Comparison of ENCODE assay signal across 9 mouse cellular contexts in the genomic region with DNA sequence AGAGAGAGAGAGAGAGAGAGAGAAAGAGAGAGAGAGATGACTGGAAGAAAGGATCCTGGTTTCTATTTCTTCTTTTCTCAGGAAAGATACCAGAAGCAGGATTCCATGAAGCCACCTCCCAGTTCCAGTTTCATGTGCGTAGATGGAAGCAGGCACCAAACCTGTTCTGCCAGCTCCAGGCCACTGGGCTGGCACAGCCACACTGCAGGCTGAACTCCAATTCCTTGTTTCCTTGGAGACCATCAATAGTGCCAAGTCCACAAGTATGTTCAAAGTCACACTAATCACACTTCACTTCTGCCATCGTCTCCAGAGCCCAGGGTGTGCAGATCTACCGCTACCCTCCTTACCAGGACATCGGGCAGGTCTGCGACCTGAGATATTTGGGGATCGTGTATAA. TPM values are rescaled to one million over a fixed set of nuclear protein-coding genes. Genes with fewer than 3 reads are reported as not detected.
DNase-seq lines count a peak whose midpoint lies in the region; ATAC-seq lines count a peak whose summit lies in the region.
"Had no signal": no experiment of that assay in that cellular context is flagged by ENCODE, and none has a peak within 500 bp of the region (broad histone marks: within the 10 kb centered on the region; RNA-seq: fewer than 3 reads in every experiment).

No protein-coding gene starts in this region.

- DNase-seq in heart, postnatal 10 days, result peak; percentile 48 to 51
- no peak for DNase-seq in heart, embryonic 10.5 days (ENCODE audit: low spot score)
- DNase-seq in kidney, adult 18-20 months, result peak; percentile 66
- DNase-seq in lung, postnatal 4 days, result peak; percentile 41 to 75
- DNase-seq in yolk sac, embryonic 10.5 days (ENCODE audit: low spot score), result no peak
- DNase-seq in cerebellum, adult 11 months, result no peak
- no peak for DNase-seq in thymus, postnatal 4 days

- peak; percentile 75 for ATAC-seq in forebrain, embryonic 16.5 days

- no peak overlapping the region for H3K4me2 ChIP-seq in forebrain, embryonic 16.5 days (ENCODE audit: low read length)

- WGBS in heart, embryonic 10.5 days, result 84% methylated on average over 6 of the region's 6 CpGs
- 63% methylated on average over 6 of the region's 6 CpGs for WGBS in forebrain, embryonic 16.5 days

- H3K27ac ChIP-seq in heart, embryonic 10.5 days, result no peak overlapping the region
- H3K27ac ChIP-seq in forebrain, embryonic 16.5 days (ENCODE audit: low read length), result no peak overlapping the region
- H3K27ac ChIP-seq: left cerebral cortex, adult 2 months had no signal

- no peaks in the 10 kb centered on the region for H3K36me3 ChIP-seq in heart, embryonic 10.5 days
- no peaks in the 10 kb centered on the region for H3K36me3 ChIP-seq in forebrain, embryonic 16.5 days (ENCODE audit: control insufficient read depth, insufficient read depth)

- no peaks in the 10 kb centered on the region for H3K9me3 ChIP-seq in heart, embryonic 10.5 days
- no peaks in the 10 kb centered on the region for H3K9me3 ChIP-seq in forebrain, embryonic 16.5 days (ENCODE audit: control insufficient read depth, low read length)

- intact Hi-C loops in heart, postnatal 10 days (cut with DNase I), result no loop called here

- no peak overlapping the region for H3K9ac ChIP-seq in forebrain, embryonic 16.5 days (replicated peaks; ENCODE audit: low read depth, low read length)

- H3K27me3 ChIP-seq in heart, embryonic 10.5 days (ENCODE audit: insufficient read depth, poor library complexity, severe bottlenecking), result no peaks in the 10 kb centered on the region
- H3K27me3 ChIP-seq in forebrain, embryonic 16.5 days (replicated peaks; ENCODE audit: control insufficient read depth, insufficient read depth, low read length), result no peaks in the 10 kb centered on the region

- no peak overlapping the region for H3K4me3 ChIP-seq in heart, embryonic 10.5 days
- H3K4me3 ChIP-seq in forebrain, embryonic 16.5 days (replicated peaks; ENCODE audit: low read length), result no peak overlapping the region
- H3K4me3 ChIP-seq: left cerebral cortex, adult 2 months had no signal

- peaks cover 6% of the 10 kb centered on the region; the same call in 1 of the 2 replicates for H3K4me1 ChIP-seq in heart, embryonic 10.5 days
- peaks cover 9% of the 10 kb centered on the region for H3K4me1 ChIP-seq in forebrain, embryonic 16.5 days (replicated peaks; ENCODE audit: control insufficient read depth, insufficient read depth, low read length)

RNA-seq across cellular contexts. Expression of gene Lifr, which starts 15.2 kb away (rescaled TPM):
- total RNA-seq in heart, postnatal 10 days (2021), result 10 to 100 TPM; 50.2 to 54.0 TPM
- 14.6 and 20.5 TPM in 2 replicates for polyA plus RNA-seq in heart, embryonic 10.5 days (2016; fragmentation: Nextera tagmentation; extraction: Ambion mirVana)
- polyA plus RNA-seq in forebrain, embryonic 16.5 days (2015; fragmentation: Nextera tagmentation; extraction: Ambion mirVana), result 7.4 and 9.2 TPM in 2 replicates

Comparison
In these comparisons a context has a peak if more than half of its experiments do, and no peak if none do; other contexts are left out.
1. DNase-seq: peak in heart, postnatal 10 days (2 of 2), kidney, adult 18-20 months (single experiment) and lung, postnatal 4 days (2 of 2); none in heart, embryonic 10.5 days (single experiment), yolk sac, embryonic 10.5 days (single experiment), cerebellum, adult 11 months (single experiment) and thymus, postnatal 4 days (single experiment).